Mouse (Mus musculus) cerebellum, adult 2 months (tissue): ENCODE data around the gene Vps51. TPM values are rescaled to one million over a fixed set of nuclear protein-coding genes. Genes with fewer than 3 reads are reported as not detected.

Source experiments
- DNase-seq, 2 experiments: peaks; one replicate each; pipeline ENCODE4 v3.0.0; 2021
- H3K27ac ChIP-seq: fragments of 200-500 bp; 2 replicates; pipeline ENCODE4 v1.5.1; 2012; ENCODE audit warnings: low read length, control low read depth, inconsistent platforms; ENCODE audit not compliant: insufficient read depth
- H3K27me3 ChIP-seq: fragments of 200-500 bp; 2 replicates; pipeline ENCODE4 v1.6.1; 2012; ENCODE audit warnings: inconsistent platforms, mild to moderate bottlenecking, low read length, moderate library complexity; ENCODE audit not compliant: control insufficient read depth, insufficient read depth
- H3K4me1 ChIP-seq: fragments of 200-500 bp; 2 replicates; pipeline ENCODE4 v1.6.1; 2011; ENCODE audit warnings: low read length; ENCODE audit not compliant: control insufficient read depth, insufficient read depth
- H3K4me3 ChIP-seq: fragments of 200-500 bp; replicated peaks from 2 replicates; pipeline ENCODE3; 2011; ENCODE audit warnings: mild to moderate bottlenecking, low read depth, low read length, control low read depth; ENCODE audit not compliant: insufficient read depth
- CTCF ChIP-seq: fragments of 200-500 bp; IDR thresholded peaks from 2 replicates; pipeline ENCODE4 v1.5.1; 2011; ENCODE audit warnings: low read depth, mild to moderate bottlenecking, control low read depth, low read length, moderate library complexity, borderline replicate concordance; ENCODE audit not compliant: insufficient read depth
- POLR2A ChIP-seq: fragments of 200-500 bp; IDR thresholded peaks from 2 replicates; pipeline ENCODE4 v1.6.1; 2011; ENCODE audit warnings: low read length, control low read depth, borderline replicate concordance; ENCODE audit not compliant: insufficient read depth
- WGBS: fragments of 180-500 bp; shearing (Covaris S2); methylation state at CpG from one replicate; pipeline ENCODE4 v1.1.7; 2018; 5-methylcytosine and 5-hydroxymethylcytosine counted together
- polyA plus RNA-seq: library from polyadenylated mRNA; depleted of rRNA; stranded (reverse); fragments of >200 nt; gene quantifications from 2 replicates; pipeline ENCODE4 v1.2.3, GENCODE M21; 2012

Vps51 gene
- polyA plus RNA-seq, 1 experiment: 108 TPM

DNA sequence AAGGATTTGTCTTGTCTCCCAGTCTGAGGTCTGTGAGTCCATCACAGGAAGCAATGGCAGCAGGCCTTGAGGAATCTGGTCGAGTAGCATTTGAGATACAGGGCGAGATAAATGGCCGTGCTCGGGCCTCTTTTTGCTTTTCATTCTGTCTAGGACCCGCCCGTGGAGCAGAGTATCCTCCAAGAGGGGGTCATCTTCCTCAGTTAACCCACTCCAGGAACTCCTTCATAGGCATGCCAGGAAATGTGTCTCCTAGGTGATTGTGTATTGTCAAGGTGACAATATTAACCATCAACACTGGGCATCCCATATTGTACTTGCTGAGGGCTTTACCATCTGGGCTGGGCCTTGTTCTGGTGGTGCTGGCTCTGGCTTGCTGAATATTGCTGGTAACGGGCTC lies 17.1 kb upstream of the Vps51 start, which contains the start of gene AC131692.1:
Gene AC131692.1, plus strand, starts transcription at position 301 of the 400 bp plus-strand sequence.
- no peak for TF ChIP-seq POLR2A
- no peak for TF ChIP-seq CTCF
- Histone ChIP-seq H3K4me1 (no peaks in the 10 kb centered on the region), H3K27me3 (no peaks in the 10 kb centered on the region), H3K4me3 (no peak within 1 kb of the TSS), H3K27ac (no peak within 1 kb of the TSS)
- no peak for DNase-seq
- 83% methylated on average over 7 of the region's 7 CpGs for WGBS

GRCm38 (mm10) chr19:6088841-6089240 lies 11.8 kb upstream of the Vps51 start:
- no peak overlapping the region for H3K27ac ChIP-seq
- H3K27me3 ChIP-seq: no peaks in the 10 kb centered on the region
- DNase-seq: no peak
- 0 out of 2 replicates have a peak, but pooled peaks cover 1% of the 10 kb centered on the region for H3K4me1 ChIP-seq
- H3K4me3 ChIP-seq: no peak overlapping the region
- WGBS: 94% methylated on average over 13 of the region's 13 CpGs
- TF ChIP-seq CTCF (no peak), POLR2A (no peak)

DNA sequence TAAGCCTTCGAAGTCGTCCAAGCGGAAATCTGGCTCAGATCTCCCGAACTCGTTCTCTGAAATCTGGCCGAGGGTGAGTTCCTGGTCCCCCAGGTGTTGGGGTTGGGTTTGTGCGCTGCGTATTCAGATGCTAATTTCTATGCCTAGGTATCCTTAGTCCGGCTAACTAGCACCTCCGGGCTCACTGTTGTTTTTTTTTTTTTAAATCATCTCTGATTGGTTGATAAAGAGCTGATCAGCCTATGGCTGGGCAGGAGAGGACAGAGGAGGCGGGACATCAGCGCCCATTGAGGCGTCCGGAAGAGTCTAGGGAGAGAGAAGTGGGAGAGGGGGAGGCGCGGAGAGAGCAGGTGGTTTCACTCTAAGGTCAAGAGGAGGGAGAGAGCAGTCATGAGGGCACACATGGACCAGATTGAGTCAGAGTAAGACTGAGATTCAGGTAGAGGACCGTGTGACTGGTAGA lies 8.4 kb upstream of the Vps51 start:
- no peak overlapping the region for H3K4me3 ChIP-seq
- WGBS: under 1% methylated on average over 17 of the region's 17 CpGs
- H3K27me3 ChIP-seq: no peaks in the 10 kb centered on the region
- no peak overlapping the region for H3K27ac ChIP-seq
- DNase-seq: peak in 1 of 2 experiments; percentile 18
- TF ChIP-seq CTCF (no peak), POLR2A (no peak)
- 0 out of 2 replicates have a peak, but pooled peaks cover 3% of the 10 kb centered on the region for H3K4me1 ChIP-seq

- peak within 1 kb of the TSS; percentile 82 for H3K4me3 ChIP-seq
- H3K4me1 ChIP-seq: 0 out of 2 replicates have a peak, but pooled peaks cover 3% of the 10 kb centered on the region
- TF ChIP-seq CTCF (no peak), POLR2A (peak; percentile 53; the same call in 1 of the 2 replicates)
- WGBS: under 1% methylated on average over 58 of the region's 58 CpGs
- H3K27me3 ChIP-seq: no peaks in the 10 kb centered on the region
- H3K27ac ChIP-seq: no peak within 1 kb of the TSS
- peak; percentile 98 to 99 for DNase-seq
Measured at GRCm38 (mm10) chr19:6084478-6085248, 7.6 kb upstream of the Vps51 start, which contains the start of the genes Zfpl1 and Cdca5. Gene Zfpl1, minus strand, starts transcription at chr19:6084956. Gene Cdca5, plus strand, starts transcription at chr19:6084983.

GRCm38 (mm10) chr19:6082156-6082555 lies 5.1 kb upstream of the Vps51 start, which contains the start of gene Gm28374:
Gene Gm28374, minus strand, starts transcription at chr19:6082256.
- Histone ChIP-seq H3K27ac (no peak within 1 kb of the TSS), H3K4me1 (0 out of 2 replicates have a peak, but pooled peaks cover 3% of the 10 kb centered on the region), H3K4me3 (no peak within 1 kb of the TSS), H3K27me3 (no peaks in the 10 kb centered on the region)
- TF ChIP-seq CTCF (no peak), POLR2A (no peak)
- 29% methylated on average over 9 of the region's 9 CpGs for WGBS
- no peak for DNase-seq

GRCm38 (mm10) chr19:6079983-6080480 lies 3.0 kb upstream of the Vps51 start, which contains the start of gene Tmem262:
Gene Tmem262, plus strand, starts transcription at chr19:6080033.
- Histone ChIP-seq H3K27me3 (no peaks in the 10 kb centered on the region), H3K27ac (no peak within 1 kb of the TSS), H3K4me3 (no peak within 1 kb of the TSS), H3K4me1 (peaks cover 8% of the 10 kb centered on the region)
- 90% methylated on average over 12 of the region's 12 CpGs for WGBS
- no peak for DNase-seq
- TF ChIP-seq CTCF: no peak
- TF ChIP-seq POLR2A: no peak

DNA sequence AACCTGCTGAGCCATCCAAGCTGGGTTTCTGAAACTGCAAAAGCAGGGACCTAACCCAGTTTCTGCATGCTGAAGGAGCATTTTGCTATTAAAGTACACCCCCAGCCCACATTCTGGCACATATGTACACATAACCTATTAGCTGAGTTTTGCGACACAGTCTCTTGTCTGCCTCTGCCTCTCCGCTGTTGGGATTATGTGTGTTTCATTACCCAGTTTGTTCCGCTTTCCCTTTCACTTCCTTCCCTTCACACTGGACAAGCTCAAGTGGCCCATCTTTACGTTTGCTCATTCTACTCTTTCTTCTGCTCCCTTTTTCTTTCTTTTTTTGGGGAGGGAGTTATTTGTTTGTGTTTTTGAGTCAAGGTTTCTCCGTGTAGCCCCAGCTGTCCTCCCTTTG lies 3.1 kb downstream of the Vps51 start:
- Histone ChIP-seq H3K27me3 (no peaks in the 10 kb centered on the region), H3K27ac (no peak overlapping the region), H3K4me3 (no peak overlapping the region), H3K4me1 (peaks cover 5% of the 10 kb centered on the region)
- TF ChIP-seq POLR2A: no peak
- TF ChIP-seq CTCF: no peak
- DNase-seq: no peak
- 92% methylated on average over 5 of the region's 5 CpGs for WGBS

DNA sequence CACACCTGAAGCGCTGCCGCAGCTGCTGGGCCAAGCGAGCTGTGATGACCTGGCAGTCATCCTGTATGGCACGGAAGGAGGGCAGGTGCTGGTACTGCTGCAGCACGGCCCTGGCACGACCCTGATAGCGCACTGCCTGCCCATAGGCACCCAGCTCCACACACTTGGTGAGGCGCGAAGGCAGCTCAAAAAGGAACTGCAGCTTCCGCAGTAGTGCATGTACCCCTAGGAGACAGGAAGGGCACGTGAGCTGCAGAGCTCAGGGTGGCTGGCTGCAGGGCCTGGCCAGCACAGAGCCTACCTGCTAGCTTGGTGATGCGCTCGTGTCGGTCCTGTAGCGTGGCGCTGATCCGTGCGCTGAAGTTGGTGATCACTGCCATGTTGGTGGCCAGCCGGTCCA lies 5.8 kb downstream of the Vps51 start:
- WGBS: 80% methylated on average over 19 of the region's 19 CpGs

More for the DNA sequence above, 5.8 kb downstream of the Vps51 start:
- no peak for DNase-seq
- peaks cover 12% of the 10 kb centered on the region for H3K4me1 ChIP-seq
- TF ChIP-seq POLR2A (no peak), CTCF (no peak)
- no peak overlapping the region for H3K4me3 ChIP-seq
- H3K27ac ChIP-seq: no peak overlapping the region
- H3K27me3 ChIP-seq: no peaks in the 10 kb centered on the region
